Mouse (Mus musculus) liver, postnatal 0 days (tissue): ENCODE results near the gene Gm45837. TPM values are rescaled to one million over a fixed set of nuclear protein-coding genes. Genes with fewer than 3 reads are reported as not detected.

Experiments used
- ATAC-seq: fragments of 200-750 bp; cut with Nextera tagmentation; 2 replicates; pipeline ENCODE4 v1.8.0; 2017; ENCODE audit warnings: mild to moderate bottlenecking, moderate library complexity
- DNase-seq: peaks from one replicate; pipeline ENCODE4 v3.0.0-alpha.2; 2016
- H3K27ac ChIP-seq: fragments of 300-500 bp; sonication (generic); 2 replicates; pipeline ENCODE4 v1.5.1; 2014; ENCODE audit warnings: antibody characterized with exemption, moderate library complexity, mild to moderate bottlenecking, low read depth
- H3K27me3 ChIP-seq: fragments of 300-500 bp; sonication (generic); 2 replicates; pipeline ENCODE4 v1.6.1; 2014; ENCODE audit warnings: low read length, control low read depth, mixed read lengths; ENCODE audit not compliant: insufficient read depth
- H3K36me3 ChIP-seq: fragments of 300-500 bp; sonication (generic); replicated peaks from 2 replicates; pipeline ENCODE4 v1.6.1; 2014; ENCODE audit warnings: mild to moderate bottlenecking, control low read depth, low read length, moderate library complexity, mixed read lengths; ENCODE audit not compliant: insufficient read depth
- H3K4me1 ChIP-seq: fragments of 300-500 bp; sonication (generic); 2 replicates; pipeline ENCODE4 v1.6.1; 2014; ENCODE audit warnings: antibody characterized with exemption, mild to moderate bottlenecking, control low read depth; ENCODE audit not compliant: insufficient read depth
- H3K4me2 ChIP-seq: fragments of 300-500 bp; sonication (generic); 2 replicates; pipeline ENCODE4 v1.6.1; 2014; ENCODE audit warnings: low read depth, mild to moderate bottlenecking, low read length, moderate library complexity, mixed read lengths
- H3K4me3 ChIP-seq: fragments of 300-500 bp; sonication (generic); 2 replicates; pipeline ENCODE4 v1.5.1; 2014; ENCODE audit warnings: low read depth, low read length
- H3K9ac ChIP-seq: fragments of 300-500 bp; sonication (generic); replicated peaks from 2 replicates; pipeline ENCODE4 v1.6.1; 2014; ENCODE audit warnings: mild to moderate bottlenecking, moderate library complexity
- H3K9me3 ChIP-seq: fragments of 300-500 bp; sonication (generic); 2 replicates; pipeline ENCODE4 v1.6.1; 2016; ENCODE audit warnings: mild to moderate bottlenecking, control low read depth, low read length, mixed read lengths
- CTCF ChIP-seq: sonication (generic); IDR thresholded peaks from 2 replicates; pipeline ENCODE4 v1.5.1; 2016; ENCODE audit warnings: antibody characterized with exemption, low read depth
- EP300 ChIP-seq: IDR thresholded peaks from 2 replicates; pipeline ENCODE4 v1.6.1; 2016; ENCODE audit warnings: antibody characterized with exemption, low read depth, mild to moderate bottlenecking
- WGBS: fragments of 180-500 bp; shearing (Covaris S2); extraction: QIAGEN DNeasy Blood & Tissue Kit; methylation state at CpG from one replicate; pipeline ENCODE4 v1.1.7; 2014; ENCODE audit not compliant: insufficient replicate concordance; 5-methylcytosine and 5-hydroxymethylcytosine counted together
- polyA plus RNA-seq: library from polyadenylated mRNA; unstranded; fragments of >200 nt; fragmentation: Nextera tagmentation; extraction: Ambion mirVana; gene quantifications from 2 replicates; pipeline ENCODE4 v1.2.1, GENCODE M21; 2015

The Gm45837 gene
- polyA plus RNA-seq, 1 experiment from 2014 or later = not detected

DNA sequence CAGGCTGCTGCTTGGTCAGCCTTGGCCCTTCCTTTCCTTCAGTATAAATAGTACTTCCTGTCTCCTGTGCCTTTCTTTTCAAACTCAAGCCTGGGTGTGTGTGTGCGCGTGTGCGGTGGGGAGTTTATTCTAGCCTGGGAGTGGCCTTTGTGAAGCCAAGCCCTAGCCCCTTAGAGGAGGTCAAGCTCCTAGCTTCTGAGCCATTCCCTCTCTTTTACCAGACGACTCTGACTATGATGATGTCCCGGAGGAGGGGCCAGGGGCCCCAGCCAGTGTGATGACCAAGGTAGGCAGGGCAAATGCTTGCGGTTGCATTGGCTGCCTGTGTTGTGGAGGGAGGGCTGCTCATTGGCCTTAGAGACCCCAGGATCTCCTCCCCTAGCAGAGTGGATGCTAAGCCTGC is 25.4 kb upstream of the Gm45837 start:
- DNase-seq (no peak), ATAC-seq (peak; percentile 33; the same call in 1 of the 2 replicates)
- WGBS = 43% methylated on average over 6 of the region's 6 CpGs
- peak overlapping the region; percentile 57; the same call in 1 of the 2 replicates for H3K27ac ChIP-seq
- peaks cover 47% of the 10 kb centered on the region for H3K36me3 ChIP-seq
- no peak overlapping the region for H3K9ac ChIP-seq
- no peaks in the 10 kb centered on the region for H3K27me3 ChIP-seq
- no peak overlapping the region for H3K4me3 ChIP-seq
- H3K4me2 ChIP-seq = peak overlapping the region; percentile 42; the same call in 1 of the 2 replicates
- peaks cover 20% of the 10 kb centered on the region for H3K4me1 ChIP-seq
- TF ChIP-seq CTCF = no peak
- no peaks in the 10 kb centered on the region for H3K9me3 ChIP-seq

DNA sequence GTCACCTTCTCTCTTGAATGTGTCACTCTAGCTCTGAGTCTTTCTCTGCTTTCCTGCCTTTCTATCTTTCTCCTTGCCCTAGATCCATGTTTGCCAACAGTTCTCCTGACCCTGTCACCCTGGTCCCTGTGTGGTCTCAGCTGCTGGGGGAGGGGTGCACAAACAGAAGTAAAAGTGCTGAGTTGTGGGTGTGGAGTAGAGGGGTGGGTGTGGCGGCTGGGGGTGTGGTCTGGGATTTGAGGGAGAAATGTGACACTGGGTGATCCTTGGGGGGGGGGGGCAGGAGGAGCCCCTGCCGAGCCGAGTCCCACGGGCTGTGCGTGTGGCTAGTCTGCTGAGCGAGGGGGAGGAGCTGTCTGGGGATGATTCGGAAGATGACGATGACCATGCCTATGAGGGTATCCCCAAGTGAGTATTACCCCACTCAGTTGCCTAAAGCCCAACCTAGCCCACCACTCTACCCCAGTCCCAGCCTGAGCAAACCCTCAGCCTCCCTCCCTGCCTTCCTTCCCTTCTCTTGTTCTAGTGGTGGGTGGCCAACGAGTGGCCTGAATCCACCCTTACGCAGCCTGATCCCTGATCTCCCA is 24.7 kb upstream of the Gm45837 start:
- H3K4me1 ChIP-seq = peaks cover 20% of the 10 kb centered on the region
- 61% methylated on average over 7 of the region's 10 CpGs for WGBS
- no peak overlapping the region for H3K9ac ChIP-seq
- H3K4me3 ChIP-seq = no peak overlapping the region
- no peaks in the 10 kb centered on the region for H3K9me3 ChIP-seq
- H3K4me2 ChIP-seq = peak overlapping the region; percentile 42; the same call in 1 of the 2 replicates
- H3K27me3 ChIP-seq = no peaks in the 10 kb centered on the region
- peak overlapping the region; percentile 39; the same call in 1 of the 2 replicates for H3K27ac ChIP-seq
- ATAC-seq (no peak), DNase-seq (no peak)
- peaks cover 50% of the 10 kb centered on the region for H3K36me3 ChIP-seq
- TF ChIP-seq CTCF (no peak), EP300 (no peak)

DNA sequence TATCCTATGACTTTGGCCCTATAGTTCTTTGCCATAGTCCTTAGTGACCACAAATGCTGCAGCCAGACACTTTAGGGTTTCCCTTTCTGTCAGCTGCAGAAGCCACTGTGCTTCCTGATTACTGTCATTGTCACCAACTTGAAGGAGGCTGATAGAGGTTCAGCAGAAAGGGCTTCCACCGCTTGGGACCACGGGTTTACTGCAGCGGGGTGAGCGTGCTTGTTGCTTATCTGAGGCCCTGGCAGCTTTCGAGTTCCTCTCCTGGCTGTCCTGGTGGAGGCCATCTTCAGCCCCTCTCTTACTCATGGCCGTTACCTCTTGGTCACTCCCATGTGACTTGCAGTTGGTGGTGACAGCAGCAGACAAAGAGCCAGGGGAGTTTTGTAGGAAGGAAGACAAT is 21.4 kb upstream of the Gm45837 start:
- peaks cover 67% of the 10 kb centered on the region for H3K36me3 ChIP-seq
- no peak overlapping the region for H3K27ac ChIP-seq
- peaks cover 16% of the 10 kb centered on the region for H3K4me1 ChIP-seq
- no peaks in the 10 kb centered on the region for H3K27me3 ChIP-seq
- TF ChIP-seq CTCF (no peak), EP300 (no peak)
- 39% methylated on average over 6 of the region's 6 CpGs for WGBS
- ATAC-seq (no peak), DNase-seq (no peak)
- H3K4me3 ChIP-seq = no peak overlapping the region
- H3K9me3 ChIP-seq = no peaks in the 10 kb centered on the region
- H3K4me2 ChIP-seq = no peak overlapping the region
- no peak overlapping the region for H3K9ac ChIP-seq

GRCm38 (mm10) chr7:101391909-101392479 is 18.7 kb upstream of the Gm45837 start:
- Histone ChIP-seq H3K9me3 (no peaks in the 10 kb centered on the region), H3K4me3 (no peak overlapping the region), H3K4me1 (no peaks in the 10 kb centered on the region), H3K9ac (no peak overlapping the region), H3K27me3 (no peaks in the 10 kb centered on the region), H3K27ac (no peak overlapping the region), H3K4me2 (no peak overlapping the region), H3K36me3 (peaks cover 81% of the 10 kb centered on the region)
- TF ChIP-seq EP300 (no peak), CTCF (no peak)
- WGBS = 64% methylated on average over 4 of the region's 4 CpGs
- DNase-seq = no peak
- no peak for ATAC-seq

- H3K4me1 ChIP-seq = no peaks in the 10 kb centered on the region
- 58% methylated on average over 4 of the region's 4 CpGs for WGBS
- ATAC-seq = no peak
- H3K27me3 ChIP-seq = no peaks in the 10 kb centered on the region
- no peaks in the 10 kb centered on the region for H3K9me3 ChIP-seq
- H3K4me3 ChIP-seq = no peak overlapping the region
- H3K9ac ChIP-seq = no peak overlapping the region
- peak overlapping the region; percentile 51 for H3K27ac ChIP-seq
- peaks cover 81% of the 10 kb centered on the region for H3K36me3 ChIP-seq
- no peak for DNase-seq
- no peak for TF ChIP-seq CTCF
- TF ChIP-seq EP300 = no peak
- H3K4me2 ChIP-seq = no peak overlapping the region
Measured at GRCm38 (mm10) chr7:101393015-101393414, 17.7 kb upstream of the Gm45837 start.

GRCm38 (mm10) chr7:101393694-101394504 is 16.8 kb upstream of the Gm45837 start:
- Histone ChIP-seq H3K4me3 (no peak overlapping the region), H3K4me2 (no peak overlapping the region), H3K27ac (peak overlapping the region; percentile 29; the same call in 1 of the 2 replicates), H3K36me3 (peaks cover 81% of the 10 kb centered on the region), H3K9me3 (no peaks in the 10 kb centered on the region), H3K9ac (no peak overlapping the region), H3K4me1 (no peaks in the 10 kb centered on the region), H3K27me3 (no peaks in the 10 kb centered on the region)
- WGBS = 68% methylated on average over 8 of the region's 8 CpGs
- TF ChIP-seq EP300 = no peak
- TF ChIP-seq CTCF = no peak
- ATAC-seq (peak; percentile 26; the same call in 1 of the 2 replicates), DNase-seq (no peak)
